Mouse (Mus musculus): Measurements from ENCODE around the gene Tcf7l1. TPM values are rescaled to one million over a fixed set of nuclear protein-coding genes. Genes with fewer than 3 reads are reported as not detected.

Tcf7l1 gene
- polyA plus RNA-seq, 1 experiment from 2014 or later: 5.3 TPM

GRCm38 (mm10) chr6:72729831-72730559 lies 59.1 kb downstream of the Tcf7l1 start:
- Histone ChIP-seq H3K4me3 (ENCODE audit: low read depth, low read length) (no peak overlapping the region), H3K27ac (ENCODE audit: low read length) (no peak overlapping the region), H3K9me3 (replicated peaks; ENCODE audit: control insufficient read depth, low read length) (no peaks in the 10 kb centered on the region), H3K9ac (ENCODE audit: low read depth, low read length) (no peak overlapping the region), H3K4me1 (ENCODE audit: control insufficient read depth, low read depth, low read length) (no peaks in the 10 kb centered on the region), H3K36me3 (ENCODE audit: control insufficient read depth, insufficient read depth) (no peaks in the 10 kb centered on the region), H3K27me3 (ENCODE audit: control insufficient read depth, insufficient read depth, low read depth, low read length) (no peaks in the 10 kb centered on the region), H3K4me2 (ENCODE audit: low read depth, low read length) (no peak overlapping the region)
- no peak for ATAC-seq (ENCODE audit: low read depth)
- WGBS (ENCODE audit: insufficient replicate concordance): 74% methylated on average over 14 of the region's 14 CpGs

- Histone ChIP-seq H3K27ac (ENCODE audit: low read length) (no peak overlapping the region), H3K4me3 (ENCODE audit: low read depth, low read length) (no peak overlapping the region), H3K36me3 (ENCODE audit: control insufficient read depth, insufficient read depth) (no peaks in the 10 kb centered on the region), H3K27me3 (ENCODE audit: control insufficient read depth, insufficient read depth, low read depth, low read length) (no peaks in the 10 kb centered on the region), H3K9ac (ENCODE audit: low read depth, low read length) (no peak overlapping the region), H3K9me3 (replicated peaks; ENCODE audit: control insufficient read depth, low read length) (no peaks in the 10 kb centered on the region), H3K4me1 (ENCODE audit: control insufficient read depth, low read depth, low read length) (no peaks in the 10 kb centered on the region), H3K4me2 (ENCODE audit: low read depth, low read length) (no peak overlapping the region)
- ATAC-seq (ENCODE audit: low read depth): no peak
- 54% methylated on average over 6 of the region's 6 CpGs for WGBS (ENCODE audit: insufficient replicate concordance)
Observed at GRCm38 (mm10) chr6:72727826-72728225, 61.2 kb downstream of the Tcf7l1 start.

- no peak overlapping the region for H3K27ac ChIP-seq (ENCODE audit: low read length)
- H3K4me1 ChIP-seq (ENCODE audit: control insufficient read depth, low read depth, low read length): no peaks in the 10 kb centered on the region
- no peak for ATAC-seq (ENCODE audit: low read depth)
- no peaks in the 10 kb centered on the region for H3K36me3 ChIP-seq (ENCODE audit: control insufficient read depth, insufficient read depth)
- no peaks in the 10 kb centered on the region for H3K9me3 ChIP-seq (replicated peaks; ENCODE audit: control insufficient read depth, low read length)
- H3K4me3 ChIP-seq (ENCODE audit: low read depth, low read length): no peak overlapping the region
- WGBS (ENCODE audit: insufficient replicate concordance): 48% methylated on average over 8 of the region's 8 CpGs
- no peak overlapping the region for H3K4me2 ChIP-seq (ENCODE audit: low read depth, low read length)
- H3K27me3 ChIP-seq (ENCODE audit: control insufficient read depth, insufficient read depth, low read depth, low read length): no peaks in the 10 kb centered on the region
- no peak overlapping the region for H3K9ac ChIP-seq (ENCODE audit: low read depth, low read length)
Observed at GRCm38 (mm10) chr6:72724494-72725180, 64.4 kb downstream of the Tcf7l1 start.

- H3K4me3 ChIP-seq (ENCODE audit: low read depth, low read length): no peak overlapping the region
- H3K4me2 ChIP-seq (ENCODE audit: low read depth, low read length): no peak overlapping the region
- 70% methylated on average over 15 of the region's 15 CpGs for WGBS (ENCODE audit: insufficient replicate concordance)
- no peaks in the 10 kb centered on the region for H3K4me1 ChIP-seq (ENCODE audit: control insufficient read depth, low read depth, low read length)
- H3K27ac ChIP-seq (ENCODE audit: low read length): no peak overlapping the region
- H3K9me3 ChIP-seq (replicated peaks; ENCODE audit: control insufficient read depth, low read length): no peaks in the 10 kb centered on the region
- no peak for ATAC-seq (ENCODE audit: low read depth)
- no peaks in the 10 kb centered on the region for H3K36me3 ChIP-seq (ENCODE audit: control insufficient read depth, insufficient read depth)
- H3K27me3 ChIP-seq (ENCODE audit: control insufficient read depth, insufficient read depth, low read depth, low read length): no peaks in the 10 kb centered on the region
- no peak overlapping the region for H3K9ac ChIP-seq (ENCODE audit: low read depth, low read length)
Observed at GRCm38 (mm10) chr6:72723731-72724385, 65.2 kb downstream of the Tcf7l1 start.

- no peak overlapping the region for H3K4me2 ChIP-seq (ENCODE audit: low read depth, low read length)
- H3K9me3 ChIP-seq (replicated peaks; ENCODE audit: control insufficient read depth, low read length): no peaks in the 10 kb centered on the region
- H3K4me3 ChIP-seq (ENCODE audit: low read depth, low read length): no peak overlapping the region
- no peak for ATAC-seq (ENCODE audit: low read depth)
- no peaks in the 10 kb centered on the region for H3K36me3 ChIP-seq (ENCODE audit: control insufficient read depth, insufficient read depth)
- H3K27me3 ChIP-seq (ENCODE audit: control insufficient read depth, insufficient read depth, low read depth, low read length): no peaks in the 10 kb centered on the region
- no peak overlapping the region for H3K9ac ChIP-seq (ENCODE audit: low read depth, low read length)
- WGBS (ENCODE audit: insufficient replicate concordance): 64% methylated on average over 4 of the region's 4 CpGs
- H3K27ac ChIP-seq (ENCODE audit: low read length): no peak overlapping the region
- no peaks in the 10 kb centered on the region for H3K4me1 ChIP-seq (ENCODE audit: control insufficient read depth, low read depth, low read length)
Observed at GRCm38 (mm10) chr6:72723143-72723542, 65.9 kb downstream of the Tcf7l1 start.

- Histone ChIP-seq H3K9me3 (replicated peaks; ENCODE audit: control insufficient read depth, low read length) (no peaks in the 10 kb centered on the region), H3K9ac (ENCODE audit: low read depth, low read length) (no peak overlapping the region), H3K27ac (ENCODE audit: low read length) (no peak overlapping the region), H3K4me1 (ENCODE audit: control insufficient read depth, low read depth, low read length) (no peaks in the 10 kb centered on the region), H3K4me3 (ENCODE audit: low read depth, low read length) (no peak overlapping the region), H3K27me3 (ENCODE audit: control insufficient read depth, insufficient read depth, low read depth, low read length) (no peaks in the 10 kb centered on the region), H3K4me2 (ENCODE audit: low read depth, low read length) (no peak overlapping the region), H3K36me3 (ENCODE audit: control insufficient read depth, insufficient read depth) (no peaks in the 10 kb centered on the region)
- WGBS (ENCODE audit: insufficient replicate concordance): 54% methylated on average over 3 of the region's 3 CpGs
- no peak for ATAC-seq (ENCODE audit: low read depth)
Observed at GRCm38 (mm10) chr6:72720852-72721251, 68.2 kb downstream of the Tcf7l1 start.

- Histone ChIP-seq H3K4me2 (ENCODE audit: low read depth, low read length) (no peak overlapping the region), H3K4me3 (ENCODE audit: low read depth, low read length) (no peak overlapping the region), H3K27me3 (ENCODE audit: control insufficient read depth, insufficient read depth, low read depth, low read length) (no peaks in the 10 kb centered on the region), H3K9ac (ENCODE audit: low read depth, low read length) (no peak overlapping the region), H3K4me1 (ENCODE audit: control insufficient read depth, low read depth, low read length) (no peaks in the 10 kb centered on the region), H3K36me3 (ENCODE audit: control insufficient read depth, insufficient read depth) (no peaks in the 10 kb centered on the region), H3K9me3 (replicated peaks; ENCODE audit: control insufficient read depth, low read length) (no peaks in the 10 kb centered on the region), H3K27ac (ENCODE audit: low read length) (no peak overlapping the region)
- ATAC-seq (ENCODE audit: low read depth): no peak
- 43% methylated on average over 4 of the region's 4 CpGs for WGBS (ENCODE audit: insufficient replicate concordance)
Observed at GRCm38 (mm10) chr6:72714726-72715125, 74.3 kb downstream of the Tcf7l1 start.

- no peak overlapping the region for H3K4me2 ChIP-seq (ENCODE audit: low read depth, low read length)
- 66% methylated on average over 9 of the region's 9 CpGs for WGBS (ENCODE audit: insufficient replicate concordance)
Observed at GRCm38 (mm10) chr6:72714250-72714649, 74.8 kb downstream of the Tcf7l1 start.

More at GRCm38 (mm10) chr6:72714250-72714649, 74.8 kb downstream of the Tcf7l1 start:
- Histone ChIP-seq H3K4me3 (ENCODE audit: low read depth, low read length) (no peak overlapping the region), H3K27ac (ENCODE audit: low read length) (no peak overlapping the region), H3K4me1 (ENCODE audit: control insufficient read depth, low read depth, low read length) (no peaks in the 10 kb centered on the region), H3K9me3 (replicated peaks; ENCODE audit: control insufficient read depth, low read length) (no peaks in the 10 kb centered on the region), H3K9ac (ENCODE audit: low read depth, low read length) (no peak overlapping the region), H3K36me3 (ENCODE audit: control insufficient read depth, insufficient read depth) (no peaks in the 10 kb centered on the region), H3K27me3 (ENCODE audit: control insufficient read depth, insufficient read depth, low read depth, low read length) (no peaks in the 10 kb centered on the region)
- no peak for ATAC-seq (ENCODE audit: low read depth)
